In the genomic region with DNA sequence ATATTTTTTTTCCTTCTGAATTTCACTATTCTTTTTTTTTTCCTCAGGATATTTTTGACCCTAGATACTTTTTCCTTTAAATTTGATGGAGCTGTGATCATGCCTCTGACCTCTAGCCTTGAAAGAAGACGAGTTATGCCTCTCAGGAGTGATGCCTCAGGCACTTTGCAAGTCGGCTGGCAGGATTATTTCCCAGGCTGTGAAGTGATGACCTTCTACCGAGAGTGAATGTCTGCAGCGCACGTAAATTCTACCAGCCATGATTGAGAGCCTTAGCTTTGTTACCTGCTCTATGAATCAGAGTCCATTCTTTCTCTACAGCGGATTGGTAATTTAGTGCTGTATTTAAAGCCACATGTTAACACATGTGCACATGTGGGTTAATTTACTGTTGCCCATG, we compare ENCODE assay signal across 24 mouse cellular contexts. TPM values are rescaled to one million over a fixed set of nuclear protein-coding genes. Genes with fewer than 3 reads are reported as not detected.
DNase-seq lines count a peak whose midpoint lies in the region; ATAC-seq and TF ChIP-seq lines count a peak whose summit lies in the region.
"Had no signal": no experiment of that assay in that cellular context is flagged by ENCODE, and none has a peak within 500 bp of the region (broad histone marks: within the 10 kb centered on the region; RNA-seq: fewer than 3 reads in every experiment).

No protein-coding gene starts in this region.

- no peak overlapping the region for H3K4me3 ChIP-seq in forebrain, embryonic 10.5 days
- no peak overlapping the region for H3K4me3 ChIP-seq in forebrain, embryonic 16.5 days (replicated peaks; ENCODE audit: low read length)
- no peak overlapping the region for H3K4me3 ChIP-seq in kidney, postnatal 0 days (replicated peaks; ENCODE audit: low read depth, low read length)
- H3K4me3 ChIP-seq: heart, embryonic 15.5 days; hindbrain, embryonic 13.5 days; limb, embryonic 12.5 days; midbrain, embryonic 10.5 days; neural tube, embryonic 15.5 days had no signal

- H3K36me3 ChIP-seq in forebrain, embryonic 10.5 days (replicated peaks): no peaks in the 10 kb centered on the region
- H3K36me3 ChIP-seq in forebrain, embryonic 16.5 days (ENCODE audit: control insufficient read depth, insufficient read depth): no peaks in the 10 kb centered on the region
- no peaks in the 10 kb centered on the region for H3K36me3 ChIP-seq in kidney, postnatal 0 days (ENCODE audit: insufficient read depth, low read length)
- H3K36me3 ChIP-seq: heart, embryonic 15.5 days; hindbrain, embryonic 13.5 days; limb, embryonic 12.5 days; midbrain, embryonic 10.5 days; neural tube, embryonic 15.5 days had no signal

- no peaks in the 10 kb centered on the region for H3K9me3 ChIP-seq in forebrain, embryonic 10.5 days
- H3K9me3 ChIP-seq in forebrain, embryonic 16.5 days (ENCODE audit: control insufficient read depth, low read length): no peaks in the 10 kb centered on the region
- no peaks in the 10 kb centered on the region for H3K9me3 ChIP-seq in kidney, postnatal 0 days (replicated peaks; ENCODE audit: low read length)
- H3K9me3 ChIP-seq: heart, embryonic 15.5 days; hindbrain, embryonic 13.5 days; limb, embryonic 12.5 days; midbrain, embryonic 10.5 days; neural tube, embryonic 15.5 days had no signal

- H3K27ac ChIP-seq in forebrain, embryonic 10.5 days: peak overlapping the region; percentile 66
- H3K27ac ChIP-seq in forebrain, embryonic 16.5 days (ENCODE audit: low read length): no peak overlapping the region
- no peak overlapping the region for H3K27ac ChIP-seq in kidney, postnatal 0 days
- H3K27ac ChIP-seq: heart, embryonic 15.5 days; hindbrain, embryonic 13.5 days; limb, embryonic 12.5 days; macrophage; midbrain, embryonic 10.5 days; neural tube, embryonic 15.5 days; stomach, postnatal 0 days had no signal

- no peak for ATAC-seq in forebrain, embryonic 16.5 days
- ATAC-seq in kidney, postnatal 0 days (replicated peaks; ENCODE audit: low FRiP score, low read depth): no peak
- ATAC-seq: liver, postnatal 0 days; lung, postnatal 0 days had no signal

- no peak overlapping the region for H3K4me2 ChIP-seq in forebrain, embryonic 16.5 days (ENCODE audit: low read length)
- 0 out of 2 replicates have a peak overlapping the region, but pooled peaks have one; percentile 2 for H3K4me2 ChIP-seq in kidney, postnatal 0 days (ENCODE audit: low read length)
- H3K4me2 ChIP-seq: heart, embryonic 15.5 days; hindbrain, embryonic 13.5 days; limb, embryonic 12.5 days; liver, embryonic 11.5 days; neural tube, embryonic 15.5 days had no signal

- no peaks in the 10 kb centered on the region for H3K27me3 ChIP-seq in forebrain, embryonic 10.5 days (ENCODE audit: poor library complexity, severe bottlenecking)
- H3K27me3 ChIP-seq in forebrain, embryonic 16.5 days (replicated peaks; ENCODE audit: control insufficient read depth, insufficient read depth, low read length): no peaks in the 10 kb centered on the region
- no peaks in the 10 kb centered on the region for H3K27me3 ChIP-seq in kidney, postnatal 0 days (ENCODE audit: insufficient read depth, low read length)
- H3K27me3 ChIP-seq: heart, embryonic 15.5 days; hindbrain, embryonic 13.5 days; limb, embryonic 12.5 days; neural tube, embryonic 15.5 days had no signal

- DNase-seq in adrenal gland, adult (ENCODE audit: inconsistent age in 2 of 2, low spot score in 1 of 2): peak; percentile 22 to 68
- DNase-seq in adrenal gland, adult 8-10 months: no peak
- no peak for DNase-seq in forebrain, embryonic 10.5 days (ENCODE audit: extremely low spot score, low spot score)
- DNase-seq in kidney, postnatal 0 days (ENCODE audit: low spot score): no peak
- DNase-seq in kidney, postnatal 4 days: no peak
- DNase-seq in frontal cortex, adult 2 months (ENCODE audit: extremely low spot score in 1 of 2, low spot score in 1 of 2): no peak
- no peak for DNase-seq in cerebellum, adult 9-11 months
- DNase-seq: cerebellum, adult 11-12 months; cerebellum, postnatal 14 days; heart, postnatal 36 days; kidney, adult 18-20 months; liver, postnatal 0 days had no signal

- no peak for TF ChIP-seq CTCF in kidney, postnatal 0 days (IDR thresholded peaks at IDR 0.05; ENCODE audit: low read depth)

- H3K4me1 ChIP-seq in forebrain, embryonic 10.5 days: peaks cover 28% of the 10 kb centered on the region
- H3K4me1 ChIP-seq in forebrain, embryonic 16.5 days (replicated peaks; ENCODE audit: control insufficient read depth, insufficient read depth, low read length): no peaks in the 10 kb centered on the region
- no peaks in the 10 kb centered on the region for H3K4me1 ChIP-seq in kidney, postnatal 0 days (replicated peaks; ENCODE audit: insufficient read depth, low read length)
- H3K4me1 ChIP-seq: heart, embryonic 15.5 days; limb, embryonic 12.5 days; neural tube, embryonic 15.5 days had no signal

- H3K9ac ChIP-seq in forebrain, embryonic 16.5 days (replicated peaks; ENCODE audit: low read depth, low read length): no peak overlapping the region
- H3K9ac ChIP-seq in kidney, postnatal 0 days (ENCODE audit: low read depth, low read length): no peak overlapping the region
- H3K9ac ChIP-seq: heart, embryonic 15.5 days; hindbrain, embryonic 13.5 days; limb, embryonic 12.5 days; liver, postnatal 0 days; neural tube, embryonic 15.5 days had no signal

- 23% methylated on average over 6 of the region's 6 CpGs for WGBS in forebrain, embryonic 10.5 days
- 20% methylated on average over 6 of the region's 6 CpGs for WGBS in forebrain, embryonic 16.5 days
- 16% methylated on average over 6 of the region's 6 CpGs for WGBS in kidney, postnatal 0 days

RNA-seq across cellular contexts. Expression of gene Nudt12, which starts 11.3 kb away (rescaled TPM):
- 10 to 100 TPM; 47.6 to 71.1 (median 65.5) TPM for total RNA-seq in adrenal gland, adult 8-10 months (2022)
- polyA plus RNA-seq in forebrain, embryonic 10.5 days (2016; fragmentation: Nextera tagmentation; extraction: Ambion mirVana): 7.9 and 8.9 TPM in 2 replicates
- polyA plus RNA-seq in forebrain, embryonic 16.5 days (2015; fragmentation: Nextera tagmentation; extraction: Ambion mirVana): 3.0 and 3.9 TPM in 2 replicates
- 5.8 and 5.9 TPM in 2 replicates for polyA plus RNA-seq in kidney, postnatal 0 days (2015; fragmentation: Nextera tagmentation; extraction: Ambion mirVana)
- polyA plus RNA-seq in frontal cortex, adult 2 months (2012; rRNA removed): 4.7 and 5.1 TPM in 2 replicates

RNA-seq across cellular contexts. Expression of gene Pdzph1, which starts 33.3 kb away (rescaled TPM):
- under 1 TPM in 2 of 4 experiments, not detected in 2; 0.16 to 0.68 TPM for total RNA-seq in adrenal gland, adult 8-10 months (2022)
- 20.2 and 24.2 TPM in 2 replicates for polyA plus RNA-seq in forebrain, embryonic 10.5 days (2016; fragmentation: Nextera tagmentation; extraction: Ambion mirVana)
- 5.5 and 6.5 TPM in 2 replicates for polyA plus RNA-seq in forebrain, embryonic 16.5 days (2015; fragmentation: Nextera tagmentation; extraction: Ambion mirVana)
- not detected in 2 replicates for polyA plus RNA-seq in kidney, postnatal 0 days (2015; fragmentation: Nextera tagmentation; extraction: Ambion mirVana)
- polyA plus RNA-seq in frontal cortex, adult 2 months (2012; rRNA removed): 10.4 and 11.2 TPM in 2 replicates
- total RNA-seq: gastrocnemius, adult 8-10 months; heart, postnatal 36 days had no signal
- polyA plus RNA-seq: heart, embryonic 15.5 days; limb, embryonic 12.5 days; liver, postnatal 0 days; lung, postnatal 0 days; macrophage; small intestine, adult 2 months; stomach, postnatal 0 days had no signal

Comparison
In these comparisons a context has a peak if more than half of its experiments do, and no peak if none do; other contexts are left out.
1. DNase-seq: peak in adrenal gland, adult (2 of 2); none in adrenal gland, adult 8-10 months (single experiment), forebrain, embryonic 10.5 days (single experiment), kidney, postnatal 0 days (single experiment), kidney, postnatal 4 days (0 of 2), frontal cortex, adult 2 months (0 of 2) and cerebellum, adult 9-11 months (single experiment).